Mouse (Mus musculus) cerebellum, postnatal 14 days (tissue): Measurements from ENCODE around the gene Tmem255a.
A peak's percentile ranks its signal among the peaks of the same experiment; 100 is the strongest.

Experiments used
- DNase-seq, 2 experiments: peaks; one replicate each; pipeline ENCODE4 v3.0.0; 2021; ENCODE audit warnings: mixed read lengths in 2 of 2

Tmem255a gene

DNA sequence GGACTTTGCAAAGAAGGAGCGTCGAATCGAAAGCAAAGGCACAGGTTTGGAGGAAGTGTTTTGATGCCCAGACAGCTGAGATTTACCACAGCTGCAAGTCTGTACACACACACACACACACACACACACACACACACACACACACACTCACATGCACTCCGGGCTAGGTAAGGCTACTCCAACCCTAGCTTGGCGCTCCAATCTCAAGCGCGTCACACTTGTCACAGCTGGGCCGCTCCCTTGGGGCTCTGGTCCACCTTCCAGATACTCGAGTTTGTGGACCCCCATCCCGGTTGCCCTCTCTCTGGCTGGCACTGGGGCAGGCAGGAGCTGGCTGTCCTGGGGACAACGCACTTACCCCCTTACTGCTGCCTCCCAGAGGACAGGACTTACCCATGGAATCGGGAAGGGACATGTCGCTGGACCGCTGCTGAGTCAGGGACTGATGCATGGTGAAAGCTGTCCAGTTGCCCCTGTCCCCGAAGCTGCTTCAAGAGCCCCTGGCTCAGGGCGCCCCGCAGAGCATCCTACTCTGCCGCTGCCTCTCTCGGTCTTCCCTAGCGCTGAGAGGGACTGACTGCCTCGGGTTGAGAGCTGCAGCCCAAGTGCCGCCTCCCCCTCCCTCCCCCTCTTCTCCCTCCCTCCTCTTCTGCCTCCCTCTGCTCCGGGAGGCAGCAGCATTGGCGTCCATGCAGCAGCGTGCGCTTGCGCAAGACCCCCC is at the start of gene Tmem255a:
Gene Tmem255a (minus strand): TSS at position 589 of the 721 bp plus-strand sequence.
- DNase-seq: peak; percentile 8 to 26

GRCm38 (mm10) chrX:38259610-38260009 is 7.4 kb upstream of the Tmem255a start:
- no peak for DNase-seq

DNA sequence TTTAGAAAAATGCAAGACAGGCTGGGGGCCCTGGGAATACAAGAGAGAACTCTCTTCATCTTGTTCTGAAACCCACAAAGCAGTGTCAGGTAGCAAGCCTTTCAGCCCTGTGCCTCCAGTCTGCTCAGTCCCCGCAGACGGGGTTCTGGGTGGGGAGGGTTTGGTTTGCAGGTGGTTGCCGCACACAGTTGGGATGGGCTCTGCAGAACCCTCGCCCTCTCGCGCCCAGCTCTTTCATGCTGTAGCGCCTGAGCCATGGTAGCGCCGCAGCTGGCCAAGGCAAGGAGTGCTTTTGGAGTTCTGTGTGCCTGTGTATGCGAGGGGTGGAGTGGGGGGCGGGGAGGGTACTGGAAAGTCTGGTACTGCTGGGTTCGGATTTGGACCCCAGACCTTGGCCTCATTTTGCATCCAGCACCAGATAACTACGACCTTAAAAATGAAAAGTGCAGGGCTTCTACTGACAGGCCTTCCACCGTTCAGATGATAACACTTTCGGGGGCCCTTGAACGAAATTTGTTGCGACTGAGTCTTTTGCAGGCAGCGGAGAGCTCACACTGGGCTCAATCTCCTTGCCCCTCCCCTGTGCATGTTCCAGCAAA is 1.8 kb downstream of the Tmem255a start:
- peak; percentile 15 to 42 for DNase-seq

GRCm38 (mm10) chrX:38249640-38250351 is 2.4 kb downstream of the Tmem255a start:
- DNase-seq: peak; percentile 44 to 74

DNA sequence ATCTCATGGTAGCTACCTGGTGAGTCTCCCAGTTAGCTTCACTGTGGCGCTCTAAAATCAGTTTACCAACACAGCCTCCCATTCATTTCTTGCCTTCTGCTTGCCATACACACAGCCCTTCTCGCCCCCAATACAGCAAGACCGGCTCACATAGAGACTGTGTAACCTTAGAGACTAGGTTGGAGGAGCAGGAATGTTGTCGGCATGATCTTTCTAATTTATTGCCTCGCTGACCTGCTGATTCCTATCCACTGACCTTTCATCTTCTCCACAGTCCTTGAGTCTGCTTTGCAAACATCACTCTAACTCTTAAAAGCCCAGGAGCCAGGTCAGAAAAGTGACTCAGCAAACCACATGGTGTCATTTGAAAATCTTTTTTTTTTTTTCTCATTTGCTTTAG is 4.6 kb downstream of the Tmem255a start:
- no peak for DNase-seq

- no peak for DNase-seq
Measured at GRCm38 (mm10) chrX:38247108-38247507, 5.1 kb downstream of the Tmem255a start.

- DNase-seq: peak; percentile 22 to 67
Measured at GRCm38 (mm10) chrX:38237731-38238130, 14.5 kb downstream of the Tmem255a start.

GRCm38 (mm10) chrX:38229888-38230287 is 22.4 kb downstream of the Tmem255a start:
- DNase-seq: no peak

GRCm38 (mm10) chrX:38222757-38223156 is 29.5 kb downstream of the Tmem255a start:
- no peak for DNase-seq

DNA sequence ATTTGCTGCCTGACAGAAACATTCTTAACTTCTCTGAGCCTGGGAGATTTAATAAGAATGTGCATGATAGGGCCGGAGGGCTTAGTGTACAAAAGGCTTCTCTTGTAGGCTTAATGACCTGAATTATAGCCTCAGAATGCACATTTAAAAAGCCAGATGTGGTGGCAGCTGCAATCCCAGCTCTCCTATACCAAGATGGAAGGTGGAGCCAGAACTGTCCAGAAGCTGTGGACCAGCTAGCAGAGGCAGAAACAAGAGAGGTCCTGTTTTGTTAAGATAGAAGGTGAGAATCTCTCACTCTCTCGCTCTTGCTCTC is 34.6 kb downstream of the Tmem255a start:
- DNase-seq: no peak

- no peak for DNase-seq
Measured at GRCm38 (mm10) chrX:38216986-38217675, 35.1 kb downstream of the Tmem255a start.

- DNase-seq: no peak
Measured at GRCm38 (mm10) chrX:38207392-38207791, 44.8 kb downstream of the Tmem255a start.

GRCm38 (mm10) chrX:38201816-38202215 is 50.4 kb downstream of the Tmem255a start:
- DNase-seq: peak; percentile 7 to 9

DNA sequence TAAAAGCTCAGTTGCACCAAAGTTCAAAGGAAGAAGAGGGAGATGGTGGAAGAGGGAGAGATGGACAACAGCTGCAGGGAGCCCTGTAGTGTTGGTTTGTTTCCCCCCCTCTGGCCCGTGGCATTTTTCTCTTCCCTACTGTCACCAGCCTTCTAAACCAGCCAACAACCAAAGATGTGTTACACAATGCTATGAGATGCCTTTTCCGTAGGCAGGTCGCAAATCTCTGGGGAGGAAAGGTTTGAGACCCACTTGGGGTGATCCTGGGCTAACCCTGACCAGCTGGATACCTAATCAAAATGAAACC is 61.8 kb downstream of the Tmem255a start:
- DNase-seq: no peak

DNA sequence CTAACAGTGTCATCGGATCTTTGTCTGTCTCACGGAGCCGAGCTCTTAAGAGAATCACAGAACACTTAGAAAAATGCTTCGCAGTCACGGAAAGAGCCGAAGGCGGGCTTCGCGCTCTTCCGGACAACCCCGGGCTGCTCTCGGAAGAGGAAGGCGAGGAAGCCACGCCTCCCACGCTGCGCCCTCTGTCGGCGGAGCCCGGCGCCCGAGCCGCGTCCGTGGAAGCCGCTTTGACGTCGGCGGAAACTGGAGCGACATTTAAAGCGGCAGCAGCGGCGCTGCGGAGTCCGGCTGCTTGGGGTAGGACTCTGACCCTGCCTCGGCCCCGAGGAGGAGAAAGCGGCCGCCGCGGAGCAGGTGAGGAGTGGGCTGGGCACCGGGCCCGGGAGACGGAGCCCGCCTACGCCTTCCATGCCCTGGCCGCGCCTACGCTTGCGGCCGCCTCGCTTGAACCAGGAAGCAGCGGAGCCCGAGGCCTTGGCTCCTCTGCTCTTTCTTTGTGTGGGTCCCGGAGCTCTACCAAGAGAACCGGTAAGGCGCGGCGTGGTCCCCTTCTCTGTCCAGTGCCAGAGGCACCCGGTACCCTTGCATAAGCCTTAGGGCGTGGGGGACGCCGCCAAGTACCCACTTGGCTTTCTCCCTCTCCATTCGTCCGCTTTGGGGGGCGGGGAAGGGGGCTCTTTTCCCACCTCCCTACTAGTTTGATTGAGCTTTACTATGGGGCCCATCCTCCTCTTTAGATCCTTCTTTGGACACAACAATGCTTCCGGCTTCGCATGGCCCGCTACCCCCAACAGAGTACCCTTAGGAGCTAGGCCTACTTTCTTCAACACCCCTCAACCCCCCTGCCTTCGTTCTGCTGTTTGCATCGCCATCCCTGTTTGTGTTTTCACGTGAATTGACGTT is 62.4 kb downstream of the Tmem255a start, which contains the start of gene Zbtb33:
Gene Zbtb33 (plus strand): TSS at position 242 of the 906 bp plus-strand sequence.
- peak; percentile 93 for DNase-seq

- no peak for DNase-seq
Measured at GRCm38 (mm10) chrX:38185520-38185919, 66.7 kb downstream of the Tmem255a start.

DNA sequence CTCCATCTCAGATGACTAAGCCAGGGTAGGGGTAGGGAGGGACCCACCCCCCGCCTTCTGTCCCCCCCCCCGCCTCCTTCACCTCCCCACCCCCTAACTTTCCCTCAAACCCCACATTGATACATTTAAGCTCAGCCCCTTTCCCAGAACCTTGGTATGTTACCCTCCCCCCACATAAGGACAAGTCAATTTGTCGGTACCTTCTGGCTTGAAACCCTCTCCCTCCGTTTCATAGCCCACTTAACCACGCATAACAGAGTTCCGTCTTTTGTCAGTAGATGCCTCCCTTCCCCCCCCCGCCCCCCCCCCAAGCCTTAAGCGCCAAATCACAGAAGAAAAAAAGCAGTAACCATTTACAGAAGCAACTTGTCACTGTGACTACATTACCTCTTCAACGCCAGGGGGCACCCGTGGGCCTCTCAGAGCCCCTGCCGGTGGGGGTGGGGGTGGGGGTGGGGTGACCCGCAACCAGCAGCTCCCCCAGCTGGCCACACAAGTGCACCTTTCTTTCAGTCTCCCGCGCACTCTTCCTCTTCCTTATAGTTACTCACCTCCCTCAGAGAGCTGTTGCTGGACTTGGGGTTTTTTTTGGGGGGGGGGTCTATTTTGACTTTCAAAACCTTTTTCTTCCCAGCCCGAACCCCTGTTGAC is 70.5 kb downstream of the Tmem255a start:
- peak; percentile 61 to 72 for DNase-seq

GRCm38 (mm10) chrX:38180656-38181607 is 71.3 kb downstream of the Tmem255a start:
- DNase-seq: peak; percentile 13 to 18

DNA sequence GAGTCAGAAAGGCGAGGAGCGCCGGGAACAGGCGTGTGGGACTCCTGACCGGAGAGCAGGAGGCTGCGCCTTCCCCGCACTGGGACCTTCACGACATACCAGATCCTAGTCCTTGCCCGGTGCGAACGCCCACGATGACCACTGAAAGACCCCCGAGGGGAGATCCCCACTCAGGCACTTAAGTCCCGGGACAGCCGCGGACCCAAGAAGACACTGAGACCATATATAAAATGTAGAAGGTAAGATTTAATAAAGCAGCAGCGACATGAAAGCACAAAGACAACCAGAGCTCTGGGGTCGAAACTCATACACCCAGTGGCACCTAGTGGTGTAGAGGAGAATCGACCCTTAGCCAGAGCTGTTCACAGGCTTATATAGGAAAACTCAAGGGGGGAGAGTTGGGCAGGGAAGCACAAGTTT is 72.3 kb downstream of the Tmem255a start:
- peak; percentile 51 to 60 for DNase-seq

DNA sequence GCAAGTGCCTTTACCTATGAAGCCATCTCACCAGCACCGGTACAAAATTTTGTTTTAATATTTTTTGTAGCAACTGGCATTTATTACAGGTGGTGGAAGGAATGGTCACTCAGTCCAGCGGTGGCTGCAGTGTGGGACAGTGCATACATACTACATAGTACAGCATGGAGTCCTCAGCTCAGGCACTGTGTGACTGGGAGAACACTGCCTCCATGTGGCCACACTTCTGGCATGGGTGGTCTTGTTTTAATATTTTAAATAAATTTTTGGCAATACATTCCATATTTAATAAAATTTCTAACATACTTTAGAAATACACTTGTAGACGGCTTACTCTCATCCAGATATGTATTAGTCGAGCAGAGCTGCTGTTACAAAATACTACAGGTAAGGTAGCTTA is 85.6 kb downstream of the Tmem255a start:
- no peak for DNase-seq

- no peak for DNase-seq
Measured at GRCm38 (mm10) chrX:38166064-38166463, 86.2 kb downstream of the Tmem255a start.
